7 mouse cellular contexts compared by ENCODE assay signal in genomic region chr2:164770279-164770678, GRCm38 (mm10). TPM values are rescaled to one million over a fixed set of nuclear protein-coding genes. Genes with fewer than 3 reads are reported as not detected.
DNase-seq lines count a peak whose midpoint lies in the region; ATAC-seq and TF ChIP-seq lines count a peak whose summit lies in the region.

No protein-coding gene starts in this region.

- WGBS in forebrain, embryonic 13.5 days: 4% methylated on average over 15 of the region's 15 CpGs
- WGBS in liver, embryonic 14.5 days (ENCODE audit: insufficient replicate concordance): under 1% methylated on average over 15 of the region's 15 CpGs

- peak overlapping the region; percentile 84 for H3K9ac ChIP-seq in forebrain, embryonic 13.5 days
- H3K9ac ChIP-seq in liver, embryonic 14.5 days (replicated peaks): peak overlapping the region; percentile 98

- H3K9me3 ChIP-seq in forebrain, embryonic 13.5 days (replicated peaks): no peaks in the 10 kb centered on the region
- H3K9me3 ChIP-seq in liver, embryonic 14.5 days (ENCODE audit: control insufficient read depth, low read length): no peaks in the 10 kb centered on the region

- H3K4me2 ChIP-seq in forebrain, embryonic 13.5 days: peak overlapping the region; percentile 94
- peak overlapping the region; percentile 86 for H3K4me2 ChIP-seq in liver, embryonic 14.5 days (ENCODE audit: low read depth)

- H3K27me3 ChIP-seq in forebrain, embryonic 13.5 days: no peaks in the 10 kb centered on the region
- H3K27me3 ChIP-seq in liver, embryonic 14.5 days (ENCODE audit: control insufficient read depth, insufficient read depth, low read length): no peaks in the 10 kb centered on the region

- no peak overlapping the region; the same call in 1 of the 2 replicates for H3K27ac ChIP-seq in forebrain, embryonic 13.5 days
- peak overlapping the region; percentile 92 for H3K27ac ChIP-seq in liver, embryonic 14.5 days

- no peak for TF ChIP-seq CTCF in liver, embryonic 14.5 days (IDR thresholded peaks at IDR 0.05; ENCODE audit: low read depth)

- peak; percentile 42 for DNase-seq in thymus, postnatal 14 days
- DNase-seq in thymus, postnatal 36 days: no peak
- peak in 1 of 3 experiments; percentile 41 for DNase-seq in liver, embryonic 14.5 days (ENCODE audit: low read depth in 3 of 3, low spot score in 3 of 3)
- DNase-seq in ovary, postnatal 14 days (ENCODE audit: low spot score): no peak
- DNase-seq in adipocyte (ENCODE audit: low spot score): no peak
- no peak for DNase-seq in adrenal gland, postnatal 25 days

- ATAC-seq in forebrain, embryonic 13.5 days: no peak
- ATAC-seq in liver, embryonic 14.5 days (ENCODE audit: insufficient read depth): peak; percentile 9; the same call in 1 of the 2 replicates

- peak overlapping the region; percentile 90 for H3K4me3 ChIP-seq in forebrain, embryonic 13.5 days
- H3K4me3 ChIP-seq in liver, embryonic 14.5 days (ENCODE audit: insufficient read depth in 1 of 2, low read depth in 2 of 2, low read length in 2 of 2): peak overlapping the region; percentile 88 to 91

- H3K36me3 ChIP-seq in forebrain, embryonic 13.5 days (ENCODE audit: poor library complexity, severe bottlenecking): peaks cover 55% of the 10 kb centered on the region
- H3K36me3 ChIP-seq in liver, embryonic 14.5 days (replicated peaks; ENCODE audit: control insufficient read depth, insufficient read depth, low read depth): peaks cover 62% of the 10 kb centered on the region

- peaks cover 26% of the 10 kb centered on the region for H3K4me1 ChIP-seq in forebrain, embryonic 13.5 days
- H3K4me1 ChIP-seq in liver, embryonic 14.5 days (replicated peaks; ENCODE audit: control insufficient read depth in 2 of 2, insufficient read depth in 2 of 2, low read length in 1 of 2): peaks cover 29 to 34% of the 10 kb centered on the region in 2 experiments

- TF ChIP-seq EP300 in liver, embryonic 14.5 days (IDR thresholded peaks at IDR 0.05; ENCODE audit: low read depth): no peak

RNA-seq across cellular contexts. Expression of gene Ube2c, which starts 0.6 kb away (rescaled TPM):
- polyA plus RNA-seq in forebrain, embryonic 13.5 days (2015; fragmentation: Nextera tagmentation; extraction: Ambion mirVana): 476 and 507 TPM in 2 replicates
- 459 and 465 TPM in 2 replicates for polyA plus RNA-seq in liver, embryonic 14.5 days (2012; rRNA removed)
- 533 and 562 TPM in 2 replicates for polyA plus RNA-seq in liver, embryonic 14.5 days (2014; fragmentation: Nextera tagmentation; extraction: Ambion mirVana)
- 9.9 and 14.1 TPM in 2 replicates for total RNA-seq in adrenal gland, postnatal 25 days (2021)

RNA-seq across cellular contexts. Expression of gene Tnnc2, which starts 9.5 kb away (rescaled TPM):
- not detected in 2 replicates for polyA plus RNA-seq in forebrain, embryonic 13.5 days (2015; fragmentation: Nextera tagmentation; extraction: Ambion mirVana)
- 0.15 and 0.32 TPM in 2 replicates for polyA plus RNA-seq in liver, embryonic 14.5 days (2012; rRNA removed)
- 0.44 TPM in 1 of 2 replicates, not detected in the other for polyA plus RNA-seq in liver, embryonic 14.5 days (2014; fragmentation: Nextera tagmentation; extraction: Ambion mirVana)
- total RNA-seq in adrenal gland, postnatal 25 days (2021): not detected in 2 replicates

RNA-seq across cellular contexts. Expression of gene Snx21, which starts 15.3 kb away (rescaled TPM):
- polyA plus RNA-seq in forebrain, embryonic 13.5 days (2015; fragmentation: Nextera tagmentation; extraction: Ambion mirVana): 14.7 and 15.4 TPM in 2 replicates
- polyA plus RNA-seq in liver, embryonic 14.5 days (2012; rRNA removed): 2.3 TPM in 2 replicates
- 2.9 and 4.4 TPM in 2 replicates for polyA plus RNA-seq in liver, embryonic 14.5 days (2014; fragmentation: Nextera tagmentation; extraction: Ambion mirVana)
- total RNA-seq in adrenal gland, postnatal 25 days (2021): 36.6 and 50.0 TPM in 2 replicates

RNA-seq across cellular contexts. Expression of gene Dnttip1, which starts 24.5 kb away (rescaled TPM):
- 75.2 and 80.2 TPM in 2 replicates for polyA plus RNA-seq in forebrain, embryonic 13.5 days (2015; fragmentation: Nextera tagmentation; extraction: Ambion mirVana)
- polyA plus RNA-seq in liver, embryonic 14.5 days (2012; rRNA removed): 16.2 and 26.0 TPM in 2 replicates
- 36.7 and 43.7 TPM in 2 replicates for polyA plus RNA-seq in liver, embryonic 14.5 days (2014; fragmentation: Nextera tagmentation; extraction: Ambion mirVana)
- total RNA-seq in adrenal gland, postnatal 25 days (2021): 43.5 and 45.3 TPM in 2 replicates

RNA-seq across cellular contexts. Expression of gene Wfdc3, which starts 24.5 kb away (rescaled TPM):
- polyA plus RNA-seq in forebrain, embryonic 13.5 days (2015; fragmentation: Nextera tagmentation; extraction: Ambion mirVana): 0.92 and 1.4 TPM in 2 replicates
- 1.7 and 1.9 TPM in 2 replicates for polyA plus RNA-seq in liver, embryonic 14.5 days (2012; rRNA removed)
- 1.6 and 2.1 TPM in 2 replicates for polyA plus RNA-seq in liver, embryonic 14.5 days (2014; fragmentation: Nextera tagmentation; extraction: Ambion mirVana)
- 0.39 and 0.57 TPM in 2 replicates for total RNA-seq in adrenal gland, postnatal 25 days (2021)
